Mouse (Mus musculus) ovary, adult 18-20 months (tissue): Measurements from ENCODE around the gene Suz12.
"Not testable (repeated sequence)": the region's sequence is repeated elsewhere in the genome, so short reads cannot be mapped to it uniquely, and the experiment has no call there.

Source experiments
- DNase-seq: peaks from one replicate; pipeline ENCODE4 v3.0.0; 2022; ENCODE audit warnings: low spot score, mixed read lengths

Suz12 gene

DNA sequence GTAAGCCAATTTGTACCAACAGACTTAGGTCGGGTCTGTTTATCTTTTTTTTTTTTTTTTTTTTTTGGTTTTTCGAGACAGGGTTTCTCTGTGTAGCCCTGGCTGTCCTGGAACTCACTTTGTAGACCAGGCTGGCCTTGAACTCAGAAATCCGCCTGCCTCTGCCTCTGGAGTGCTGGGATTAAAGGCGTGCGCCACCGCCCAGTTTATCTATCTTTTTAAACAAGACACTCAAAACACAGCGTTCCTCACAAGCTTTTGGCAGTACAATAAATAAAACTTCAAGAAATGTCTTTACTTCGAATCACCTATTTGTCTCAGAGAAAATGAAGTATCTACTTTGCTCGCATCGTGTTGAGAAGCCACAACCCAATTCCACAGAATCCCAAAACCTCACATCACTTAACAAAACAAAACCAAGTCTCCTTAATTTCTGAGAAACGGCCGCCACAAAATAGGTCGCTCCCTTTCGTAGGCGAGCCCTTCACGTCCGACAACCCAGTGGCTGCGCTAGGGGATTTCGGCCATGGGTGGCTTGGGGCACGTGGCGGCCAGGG, 793 bp upstream of the Suz12 start:
- no peak for DNase-seq

DNA sequence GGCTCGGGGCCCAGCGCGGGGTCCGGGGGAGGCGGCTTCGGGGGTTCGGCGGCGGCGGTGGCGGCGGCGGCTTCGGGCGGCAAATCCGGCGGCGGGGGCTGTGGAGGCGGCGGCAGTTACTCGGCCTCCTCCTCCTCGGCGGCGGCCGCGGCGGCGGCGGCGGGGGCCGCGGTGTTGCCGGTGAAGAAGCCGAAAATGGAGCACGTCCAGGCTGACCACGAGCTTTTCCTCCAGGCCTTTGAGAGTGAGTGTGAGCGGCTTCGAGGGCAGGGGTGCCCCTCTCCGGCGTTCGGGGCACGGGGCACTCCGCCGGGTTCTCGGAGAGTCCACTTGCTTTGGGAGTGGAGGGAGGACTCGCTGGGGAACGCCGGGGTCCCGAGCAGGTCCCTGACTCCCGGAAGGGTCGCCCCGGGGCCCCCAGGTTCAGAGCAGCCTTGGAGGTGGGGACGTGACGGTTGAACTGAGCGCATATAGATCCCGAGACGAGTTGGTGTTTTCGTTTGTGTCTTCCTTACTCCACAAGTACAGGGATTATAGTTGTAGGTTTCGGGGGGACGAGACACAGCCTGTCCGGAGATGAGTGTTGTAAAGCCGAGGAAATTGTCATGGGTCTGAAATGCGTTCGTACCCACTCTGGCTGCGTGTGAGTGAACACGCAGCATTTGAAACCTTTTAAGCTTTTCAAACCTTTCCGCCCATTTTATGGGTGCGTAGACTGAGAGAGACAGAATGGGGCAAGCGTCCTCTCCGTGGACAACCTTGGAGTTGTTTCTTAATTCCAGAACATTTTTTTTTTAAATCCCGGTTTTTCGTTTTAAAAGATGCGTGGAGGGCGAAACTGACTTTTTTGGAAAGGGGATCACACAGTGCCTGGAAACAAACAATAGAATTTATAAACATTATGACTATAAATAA, 707 bp downstream of the Suz12 start:
- DNase-seq: no peak

GRCm38 (mm10) chr11:79994271-79994988, 1.5 kb downstream of the Suz12 start:
- no peak for DNase-seq

GRCm38 (mm10) chr11:80016533-80016932, 23.6 kb downstream of the Suz12 start:
- DNase-seq: not testable (repeated sequence)

DNA sequence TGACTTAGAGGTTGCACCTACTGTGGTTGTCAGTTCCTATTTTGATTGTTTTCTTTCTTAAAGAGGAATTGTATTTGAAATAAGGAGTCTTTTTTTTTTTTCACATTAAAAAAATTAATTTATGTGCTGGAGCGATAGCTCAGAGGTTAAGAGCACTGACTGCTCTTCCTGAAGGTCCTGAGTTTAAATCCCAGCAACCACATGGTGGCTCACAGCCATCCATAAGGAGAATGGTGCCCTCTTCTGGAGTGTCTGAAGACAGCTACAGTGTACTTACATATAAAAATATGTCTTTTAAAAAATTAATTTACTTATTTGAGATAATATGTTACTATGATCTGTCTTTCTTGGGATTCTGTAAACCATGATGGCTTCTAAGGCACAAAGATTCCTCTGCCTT, 26.9 kb downstream of the Suz12 start:
- no peak for DNase-seq

DNA sequence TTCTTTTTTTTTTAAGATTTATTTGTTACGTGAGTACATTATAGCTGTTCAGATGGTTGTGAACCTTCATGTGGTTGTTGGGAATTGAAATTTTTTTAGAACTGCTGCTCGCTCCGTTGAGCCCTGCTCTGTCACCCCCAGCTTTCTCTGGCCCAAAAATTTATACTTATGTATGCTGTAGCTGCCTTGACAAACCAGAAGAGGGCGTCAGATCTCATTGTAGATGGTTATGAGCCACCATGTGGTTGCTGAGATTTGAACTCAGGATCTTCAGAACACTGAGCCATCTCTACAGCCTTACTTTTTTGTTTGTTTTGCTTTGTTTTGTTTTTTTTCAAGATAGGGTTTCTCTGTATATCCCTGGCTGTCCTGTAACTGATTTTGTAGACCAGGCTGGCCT, 28.4 kb downstream of the Suz12 start:
- no peak for DNase-seq

DNA sequence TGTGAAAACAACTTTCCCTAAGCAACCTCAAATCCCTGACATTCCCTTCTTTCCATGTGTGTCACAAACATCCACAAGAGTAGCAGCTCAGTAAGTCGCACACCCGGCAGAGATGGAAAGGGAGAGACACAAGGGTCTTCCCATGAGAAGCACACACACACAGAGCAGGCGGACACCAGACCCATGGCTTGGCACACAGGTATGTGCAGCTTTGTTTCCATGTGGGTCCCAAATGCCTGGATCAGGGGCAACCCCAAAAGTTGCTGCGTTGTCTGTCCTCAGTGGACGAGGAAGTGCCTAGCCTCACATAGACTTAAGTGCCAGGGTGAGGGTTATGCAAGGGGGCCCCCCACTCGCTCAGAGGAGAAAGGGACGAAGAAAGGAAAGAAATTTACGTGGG, 44.6 kb downstream of the Suz12 start:
- no peak for DNase-seq

DNA sequence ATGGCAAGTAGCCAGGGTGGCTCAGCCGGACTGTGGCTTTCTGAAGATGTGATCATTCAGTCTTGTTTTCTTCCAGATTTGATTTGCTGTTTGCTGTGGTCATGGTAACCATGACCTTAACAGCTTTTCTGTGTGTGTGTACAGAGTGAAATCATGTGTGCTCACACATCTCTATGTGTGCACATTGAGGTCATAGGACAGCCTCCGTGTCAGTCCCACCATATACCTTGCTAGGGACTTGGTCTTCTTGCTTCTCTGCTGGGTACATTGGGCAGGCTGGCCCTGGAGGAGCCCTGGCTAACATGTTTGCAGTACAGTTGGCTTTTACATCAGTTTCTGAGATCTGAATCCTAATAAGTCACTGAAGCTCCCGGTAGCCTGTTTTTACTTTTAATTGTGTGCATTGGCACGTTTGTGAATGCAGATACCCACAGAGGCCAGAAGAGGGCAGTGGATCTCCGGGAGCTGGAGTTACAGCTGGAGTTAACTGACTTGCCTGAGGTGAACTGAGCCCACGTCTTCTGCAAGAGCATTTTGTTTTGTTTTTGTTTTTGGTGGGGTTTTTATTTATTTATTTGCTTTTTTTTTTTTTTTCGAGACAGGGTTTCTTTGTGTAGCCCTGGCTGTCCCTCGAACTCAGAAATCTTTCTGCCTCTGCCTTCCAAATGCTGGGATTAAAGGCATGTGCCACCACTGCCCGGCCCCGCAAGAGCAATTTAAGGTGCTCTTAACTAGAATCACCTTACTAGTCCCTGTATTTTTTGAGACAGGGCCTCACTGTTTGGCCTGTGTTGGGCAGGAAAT, 49.9 kb downstream of the Suz12 start:
- no peak for DNase-seq

DNA sequence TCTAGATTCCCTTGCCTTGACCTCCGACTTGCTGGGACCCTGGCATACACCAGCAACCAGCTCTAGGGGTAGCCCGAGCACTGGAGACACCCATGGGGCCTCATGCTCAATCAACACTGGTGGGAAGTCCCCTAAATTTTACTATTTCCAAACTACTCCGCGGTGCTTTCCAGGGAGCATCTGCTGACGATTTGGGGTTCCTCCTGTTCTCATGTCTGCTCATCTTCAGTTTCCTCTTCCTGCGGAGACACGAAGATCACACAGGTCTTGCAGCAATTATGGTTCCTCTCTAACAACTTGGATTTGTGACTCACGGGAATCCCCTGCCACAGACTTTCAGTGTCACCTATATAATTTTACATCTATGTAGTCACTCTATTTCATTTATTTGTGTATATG, 50.5 kb downstream of the Suz12 start:
- DNase-seq: no peak

- no peak for DNase-seq
These were observed 54.0 kb downstream of the Suz12 start for GRCm38 (mm10) chr11:80046856-80047255.

GRCm38 (mm10) chr11:80050088-80050487, 57.2 kb downstream of the Suz12 start:
- DNase-seq: no peak

DNA sequence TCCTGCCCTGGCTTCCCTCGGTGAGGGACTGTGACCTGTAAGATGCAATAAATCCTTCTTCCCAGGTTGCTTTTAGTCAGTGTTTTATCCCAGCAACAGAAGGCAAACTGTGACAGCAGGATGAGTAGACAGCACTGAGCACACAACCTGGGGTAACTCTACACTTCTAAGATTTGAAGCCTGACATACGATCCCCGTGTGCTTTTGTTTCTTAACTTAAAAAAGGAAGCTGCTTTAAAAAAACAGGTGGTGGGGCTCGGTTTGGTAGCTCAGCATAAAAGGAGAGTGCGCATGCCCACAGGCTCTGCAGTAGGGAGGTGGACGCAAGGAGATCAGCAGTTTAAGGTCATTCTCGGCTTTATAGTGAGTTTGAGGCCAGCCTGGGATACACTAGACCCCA, 59.5 kb downstream of the Suz12 start:
- DNase-seq: no peak

DNA sequence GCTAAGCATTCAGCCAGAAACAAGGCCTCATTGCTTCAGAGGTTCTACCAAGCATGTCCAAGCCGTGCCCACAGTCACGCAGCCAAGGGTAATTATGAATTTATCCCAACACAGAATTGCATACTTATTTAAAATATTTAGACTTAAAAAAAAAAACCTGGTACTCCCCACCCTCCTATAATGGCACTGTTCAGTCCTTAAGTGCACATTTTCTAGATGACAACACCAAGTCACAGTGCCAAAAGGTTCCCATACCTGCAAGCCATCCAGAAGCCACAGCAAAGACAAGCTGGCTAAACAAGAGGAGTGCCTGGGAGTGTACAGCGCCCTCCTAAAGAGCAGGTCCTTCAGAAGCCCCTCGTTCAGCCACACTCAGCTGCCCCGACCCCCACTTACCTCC, 60.3 kb downstream of the Suz12 start:
- no peak for DNase-seq

DNA sequence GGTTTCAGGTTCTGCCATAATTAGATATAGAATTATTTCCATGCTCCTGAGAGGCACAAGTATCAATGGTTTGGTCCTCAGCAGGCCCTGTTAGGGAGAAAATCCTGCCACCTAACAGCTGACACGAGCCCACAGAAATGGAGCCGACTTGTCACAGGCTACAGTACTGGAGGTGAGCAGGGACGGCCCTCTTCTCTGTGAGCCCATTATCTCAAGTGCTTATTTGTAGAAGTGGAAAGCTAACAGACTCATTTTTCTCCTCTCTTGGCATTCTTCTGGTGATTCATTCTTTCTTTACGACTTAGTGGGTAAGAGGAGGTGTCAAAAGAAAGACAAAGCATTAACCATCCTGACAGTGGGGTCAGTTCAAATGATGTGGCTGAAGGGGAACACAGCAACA, 61.8 kb downstream of the Suz12 start:
- no peak for DNase-seq

GRCm38 (mm10) chr11:80056141-80056540, 63.2 kb downstream of the Suz12 start:
- no peak for DNase-seq

DNA sequence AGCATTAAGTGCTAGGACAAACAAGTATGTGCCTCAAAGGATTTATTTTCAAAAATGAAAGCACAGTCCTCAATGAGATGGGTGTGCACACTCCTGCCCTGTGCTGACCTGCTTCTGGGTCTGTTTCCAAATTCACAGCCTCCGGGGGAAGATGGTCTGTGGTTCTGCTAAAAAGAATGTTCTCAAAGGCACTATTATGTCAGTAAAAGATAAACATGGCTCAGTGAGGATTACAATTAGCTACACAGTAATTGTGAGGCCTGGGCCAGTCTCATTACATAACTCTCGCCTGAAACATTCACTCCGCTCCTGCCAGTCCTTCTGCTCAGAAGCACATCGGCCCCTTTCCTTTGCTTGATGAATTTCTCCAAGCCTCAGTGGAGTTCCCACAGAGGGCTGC, 69.3 kb downstream of the Suz12 start:
- no peak for DNase-seq

DNA sequence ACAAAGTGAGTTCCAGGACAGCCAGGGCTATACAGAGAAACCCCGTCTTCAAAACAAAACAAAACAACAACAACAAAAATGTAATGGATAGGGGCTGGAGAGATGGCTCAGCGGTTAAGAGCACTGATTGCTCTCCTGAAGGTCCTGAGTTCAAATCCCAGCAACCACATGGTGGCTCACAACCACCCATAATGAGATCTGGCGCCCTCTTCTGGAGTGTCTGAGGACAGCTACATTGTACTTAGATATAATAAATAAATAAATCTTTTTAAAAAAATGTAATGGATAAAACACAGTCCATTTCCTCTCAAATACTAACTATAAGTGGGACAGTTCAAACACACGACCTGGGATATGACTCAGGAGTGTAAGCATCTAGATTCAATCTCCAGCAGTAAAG, 73.5 kb downstream of the Suz12 start:
- not testable (repeated sequence) for DNase-seq

GRCm38 (mm10) chr11:80067558-80067957, 74.7 kb downstream of the Suz12 start:
- no peak for DNase-seq

DNA sequence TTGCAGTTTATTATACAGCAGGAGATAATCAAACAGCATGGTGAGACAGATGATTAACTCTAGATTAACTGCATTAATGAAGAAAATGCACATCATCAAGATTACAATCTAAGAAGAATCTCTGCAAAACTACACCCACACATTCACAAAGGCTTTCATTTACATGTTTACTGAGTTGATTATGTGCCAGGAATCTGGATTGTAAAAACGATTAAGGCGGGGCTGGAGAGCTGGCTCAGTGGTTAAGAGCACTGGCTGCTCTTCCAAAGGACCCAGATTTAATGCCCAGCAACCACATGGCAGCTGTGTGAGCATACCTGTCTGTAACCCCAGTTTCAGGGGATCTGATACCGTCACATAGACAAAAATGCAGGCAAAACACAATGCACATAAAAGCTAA, 76.9 kb downstream of the Suz12 start:
- DNase-seq: no peak

GRCm38 (mm10) chr11:80071039-80071438, 78.1 kb downstream of the Suz12 start:
- DNase-seq: no peak

DNA sequence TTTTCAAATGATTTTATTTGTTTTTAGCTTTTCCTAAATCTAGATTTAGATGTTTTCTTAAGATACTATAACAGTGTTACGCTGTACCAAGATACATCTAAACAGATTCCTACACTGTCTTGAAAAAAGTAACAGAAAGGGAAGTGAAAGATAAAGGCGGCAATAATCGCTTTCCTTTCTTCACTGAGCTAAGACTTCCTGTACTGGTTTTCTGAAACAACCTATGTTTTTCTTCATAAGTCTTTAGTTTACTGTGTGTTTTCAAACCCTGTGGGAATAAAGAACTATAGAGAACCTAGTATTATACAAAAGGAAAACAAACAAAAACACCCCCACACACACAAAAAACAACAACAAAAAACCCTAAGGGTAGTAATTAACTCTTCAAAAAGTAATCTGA, 79.5 kb downstream of the Suz12 start:
- DNase-seq: no peak

DNA sequence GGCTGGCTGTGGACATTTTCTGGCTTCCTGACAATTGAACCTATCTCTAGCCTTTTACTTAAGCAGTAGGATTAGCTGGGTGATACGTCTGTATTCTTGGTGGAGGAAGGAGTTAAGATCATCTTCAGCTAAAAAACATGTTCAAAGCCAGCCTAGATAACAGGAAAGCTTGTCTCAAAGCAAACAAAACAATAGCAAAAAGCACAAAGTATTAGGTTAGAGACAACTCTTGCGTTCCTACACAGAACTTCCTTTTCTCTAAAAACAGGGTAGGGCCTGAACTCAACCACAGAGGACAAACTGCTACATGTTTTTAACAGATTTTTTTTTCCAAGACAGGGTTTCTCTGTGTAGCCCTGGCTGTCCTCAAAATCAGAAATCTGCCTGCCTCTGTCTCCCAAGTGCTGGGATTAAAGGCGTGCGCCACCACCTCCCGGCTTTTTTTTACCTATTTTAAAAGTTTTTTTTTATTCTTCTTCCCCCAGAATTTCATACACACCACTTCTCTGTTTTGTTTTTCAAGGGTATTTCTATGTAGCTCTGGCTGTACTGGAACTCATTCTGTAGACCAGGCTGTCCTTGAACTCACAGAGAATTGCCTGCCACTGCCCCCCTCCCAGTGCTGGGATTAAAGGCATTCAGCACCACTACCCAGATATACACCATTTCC, 82.8 kb downstream of the Suz12 start:
- no peak for DNase-seq
